Mouse (Mus musculus): ENCODE data around the gene Slc25a20.

DNA sequence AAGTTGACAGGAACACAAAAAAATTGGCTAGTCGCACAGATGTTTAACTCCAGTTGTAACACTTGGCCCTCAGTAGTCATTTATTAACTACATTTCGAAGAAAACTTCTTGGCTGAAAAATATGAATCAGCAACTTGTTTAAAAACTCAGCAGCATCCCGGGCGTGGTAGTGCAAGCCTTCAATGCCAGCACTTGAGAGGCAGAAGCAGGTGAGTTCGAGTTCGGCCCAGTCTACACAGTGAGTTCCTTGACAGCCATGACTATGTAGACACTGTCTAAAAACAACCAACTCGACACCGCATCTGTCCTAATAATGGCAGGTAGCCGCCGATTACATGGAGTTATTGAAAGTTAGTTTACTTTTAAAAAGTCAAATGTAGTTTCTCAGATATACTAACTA lies 13.7 kb upstream of the Slc25a20 start:
- TF ChIP-seq CTCF (conservative IDR thresholded peaks at IDR 0.05; ENCODE audit: insufficient read depth, insufficient read length, low read depth, low read length) (no peak), POLR2A (IDR thresholded peaks at IDR 0.05; ENCODE audit: low read depth, low read length) (no peak)

All from kidney, adult 2 months (tissue).